In the genomic region with DNA sequence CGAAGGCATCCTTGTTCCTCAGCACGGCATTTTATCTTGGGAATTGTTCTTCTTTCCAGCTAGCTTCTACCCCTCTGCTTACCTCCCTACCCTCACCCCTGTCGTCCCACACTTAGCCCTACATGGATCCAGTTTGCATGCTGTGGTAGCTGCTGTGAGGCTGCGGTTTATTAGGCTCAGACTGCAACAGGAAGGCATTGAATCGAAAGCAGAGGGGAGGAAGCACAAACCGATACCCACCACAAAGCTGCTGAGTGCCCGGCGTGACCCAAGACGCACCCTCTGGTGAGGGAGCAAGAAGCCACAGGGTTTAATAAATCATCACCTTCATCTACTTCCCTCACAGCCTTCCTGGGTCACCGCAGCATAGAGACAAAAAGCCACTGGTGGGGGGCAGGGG, we compare ENCODE assay signal across 7 mouse cellular contexts. TPM values are rescaled to one million over a fixed set of nuclear protein-coding genes. Genes with fewer than 3 reads are reported as not detected.
DNase-seq lines count a peak whose midpoint lies in the region; ATAC-seq and TF ChIP-seq lines count a peak whose summit lies in the region.

No protein-coding gene starts in this region.

- no peak for TF ChIP-seq CTCF in small intestine, adult 2 months (IDR thresholded peaks at IDR 0.05; ENCODE audit: extremely low read depth, insufficient read length, insufficient replicate concordance, low read depth, low read length)
- TF ChIP-seq CTCF in gastrocnemius, adult 2 months (IDR thresholded peaks at IDR 0.05): no peak

- 18% methylated on average over 10 of the region's 10 CpGs for WGBS in lung, embryonic 15.5 days
- 33% methylated on average over 10 of the region's 10 CpGs for WGBS in small intestine, adult 2 months

- intact Hi-C loops in heart, postnatal 25 days (cut with DNase I): no loop called here
- intact Hi-C loops in gastrocnemius, adult 2 months (cut with DNase I): no loop called here

- H3K4me2 ChIP-seq in lung, embryonic 15.5 days: peak overlapping the region; percentile 28

- DNase-seq in A20 (ENCODE audit: low read depth, low spot score): peak; percentile 90
- peak; percentile 72 for DNase-seq in CD4-positive, CD25-positive, alpha-beta regulatory T cell, adult 2 months (ENCODE audit: low read depth, low spot score)
- peak; percentile 5 for DNase-seq in heart, postnatal 25 days (ENCODE audit: low spot score)
- no peak for DNase-seq in gastrocnemius, adult 2 months
- no peak for DNase-seq in cerebellum, adult 18-20 months

- ATAC-seq in lung, embryonic 15.5 days (ENCODE audit: borderline replicate concordance, extremely low read depth, low FRiP score, low TSS enrichment): no peak

- H3K9ac ChIP-seq in lung, embryonic 15.5 days: 0 out of 2 replicates have a peak overlapping the region, but pooled peaks have one; percentile 4

- H3K9me3 ChIP-seq in lung, embryonic 15.5 days: no peaks in the 10 kb centered on the region

- H3K27me3 ChIP-seq in lung, embryonic 15.5 days: 0 out of 2 replicates have a peak, but pooled peaks cover 5% of the 10 kb centered on the region
- no peaks in the 10 kb centered on the region for H3K27me3 ChIP-seq in small intestine, adult 2 months (ENCODE audit: control insufficient read depth, insufficient read depth, low read length)

- H3K27ac ChIP-seq in lung, embryonic 15.5 days: 0 out of 2 replicates have a peak overlapping the region, but pooled peaks have one; percentile 25
- peak overlapping the region; percentile 36; the same call in 1 of the 2 replicates for H3K27ac ChIP-seq in small intestine, adult 2 months (ENCODE audit: insufficient read depth, low read depth, low read length)
- no peak overlapping the region for H3K27ac ChIP-seq in gastrocnemius, adult 2 months

- H3K36me3 ChIP-seq in lung, embryonic 15.5 days: no peaks in the 10 kb centered on the region
- no peaks in the 10 kb centered on the region for H3K36me3 ChIP-seq in small intestine, adult 2 months (ENCODE audit: control insufficient read depth, insufficient read depth, low read length)

- H3K4me1 ChIP-seq in lung, embryonic 15.5 days: peaks cover 48% of the 10 kb centered on the region
- peaks cover 6% of the 10 kb centered on the region; the same call in 1 of the 2 replicates for H3K4me1 ChIP-seq in small intestine, adult 2 months (ENCODE audit: control insufficient read depth, insufficient read depth, insufficient read length, low read length)

- no peak overlapping the region for H3K4me3 ChIP-seq in lung, embryonic 15.5 days
- 0 out of 2 replicates have a peak overlapping the region, but pooled peaks have one; percentile 22 for H3K4me3 ChIP-seq in small intestine, adult 2 months (ENCODE audit: low read depth, low read length)
- H3K4me3 ChIP-seq in gastrocnemius, adult 2 months: no peak overlapping the region

- TF ChIP-seq POLR2A in small intestine, adult 2 months (IDR thresholded peaks at IDR 0.05; ENCODE audit: low read depth, low read length): no peak

RNA-seq across cellular contexts. Expression of a gene that starts 31.1 kb away (rescaled TPM):
- 10 to 100 TPM; 40.8 to 45.4 TPM for total RNA-seq in heart, postnatal 25 days (2021)
- 147 and 157 TPM in 2 replicates for polyA plus RNA-seq in lung, embryonic 15.5 days (2015; fragmentation: Nextera tagmentation; extraction: Ambion mirVana)
- polyA plus RNA-seq in small intestine, adult 2 months (2012; rRNA removed): 28.5 and 40.0 TPM in 2 replicates
- total RNA-seq in gastrocnemius, adult 2 months (2021): 10 to 100 TPM; 24.2 to 32.1 TPM

RNA-seq across cellular contexts. Expression of a gene that starts 43.6 kb away (rescaled TPM):
- 1,000 to 10,000 TPM; 1,803 to 1,950 TPM for total RNA-seq in heart, postnatal 25 days (2021)
- 16.4 and 18.3 TPM in 2 replicates for polyA plus RNA-seq in lung, embryonic 15.5 days (2015; fragmentation: Nextera tagmentation; extraction: Ambion mirVana)
- polyA plus RNA-seq in small intestine, adult 2 months (2012; rRNA removed): 8.0 and 12.2 TPM in 2 replicates
- total RNA-seq in gastrocnemius, adult 2 months (2021): 1,000 to 10,000 TPM; 3,559 to 3,570 TPM

Comparison
In these comparisons a context has a peak if more than half of its experiments do, and no peak if none do; other contexts are left out.
1. DNase-seq: peak in A20 (single experiment), CD4-positive, CD25-positive, alpha-beta regulatory T cell, adult 2 months (single experiment) and heart, postnatal 25 days (single experiment); none in gastrocnemius, adult 2 months (single experiment) and cerebellum, adult 18-20 months (0 of 2).